Mouse (Mus musculus): ENCODE measurements around the gene Kif26b.

GRCm38 (mm10) chr1:178597113-178597512, 68.2 kb downstream of the Kif26b start:
- TF ChIP-seq POLR2A (IDR thresholded peaks at IDR 0.05; ENCODE audit: borderline replicate concordance, control insufficient read depth, low read depth, low read length) (no peak), CTCF (IDR thresholded peaks at IDR 0.05; ENCODE audit: control insufficient read depth, insufficient read depth, low read length) (no peak)
